Mouse (Mus musculus) adrenal gland, postnatal 0 days (tissue): ENCODE data around the gene Dusp10. TPM values are rescaled to one million over a fixed set of nuclear protein-coding genes. Genes with fewer than 3 reads are reported as not detected.

Experiments used
- polyA plus RNA-seq: library from polyadenylated mRNA; unstranded; fragments of >200 nt; fragmentation: Nextera tagmentation; extraction: Ambion mirVana; gene quantifications from 2 replicates; pipeline ENCODE4 v1.2.1, GENCODE M21; 2015

Dusp10 gene
- 5.6 and 6.6 TPM in 2 replicates for polyA plus RNA-seq

DNA sequence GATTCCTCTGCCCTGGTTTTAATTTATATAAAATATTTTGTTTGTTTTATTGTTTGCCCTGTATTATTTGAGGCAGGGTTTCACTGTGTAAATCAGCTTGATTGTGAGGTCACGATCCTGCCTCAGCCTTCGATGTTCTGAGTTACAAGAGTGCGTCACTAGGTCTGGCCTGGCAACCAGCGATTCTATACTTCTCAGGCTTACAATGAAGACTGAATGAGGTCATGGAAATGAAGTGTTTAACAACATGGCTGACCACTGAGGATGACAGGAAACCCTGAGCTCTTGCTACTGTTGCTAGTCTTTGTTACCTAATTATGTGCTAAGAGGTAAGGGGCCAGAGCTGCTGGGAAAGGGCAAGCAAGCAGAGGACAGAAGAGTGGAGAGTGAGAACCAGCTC, at the start of gene Dusp10:
Gene Dusp10, plus strand, starts transcription at position 197 of the 400 bp plus-strand sequence.

DNA sequence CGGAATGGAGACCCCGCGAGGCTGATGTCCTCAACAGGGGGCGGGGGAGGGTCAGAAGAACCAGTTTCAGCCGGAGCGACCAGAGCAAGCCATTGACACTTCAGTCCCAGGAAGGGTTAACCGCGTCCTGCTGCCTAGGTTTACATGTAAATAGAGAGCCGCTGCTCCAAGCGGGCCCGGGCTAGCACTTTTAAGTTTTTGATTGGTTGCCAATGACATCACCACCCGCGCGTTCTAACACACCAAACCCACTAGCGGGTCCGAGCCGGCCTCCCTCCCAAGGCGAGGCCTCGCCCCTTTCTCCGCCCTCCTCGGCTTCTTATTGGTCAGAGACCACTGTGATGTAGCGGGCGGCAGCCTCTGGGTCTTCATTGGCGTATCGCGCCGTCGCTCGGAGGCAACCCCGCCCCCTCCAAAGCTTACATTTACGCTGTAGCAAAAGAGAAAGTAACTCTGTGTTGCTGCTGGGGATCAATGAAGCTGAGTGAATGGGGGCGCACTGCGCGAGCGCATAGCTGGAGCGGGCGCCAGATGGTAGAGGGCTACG, 21.0 kb downstream of the Dusp10 start, which contains the start of gene 1700056E22Rik:
Gene 1700056E22Rik, minus strand, starts transcription at position 291 of the 547 bp plus-strand sequence.

Other genes with a start within 250 kb of the Dusp10 start
- gene 1700056E22Rik, start 21.0 kb downstream of the Dusp10 start, polyA plus RNA-seq, result 3.2 and 4.1 TPM in 2 replicates